Mouse (Mus musculus): Measurements from ENCODE around the gene Cdca4. TPM values are rescaled to one million over a fixed set of nuclear protein-coding genes. Genes with fewer than 3 reads are reported as not detected.
A peak's percentile ranks its signal among the peaks of the same experiment; 100 is the strongest.

Gene Cdca4
- total RNA-seq (2021) = 1 to 10 TPM; 3.4 to 3.5 TPM
- long read RNA-seq, experiment 1, partial matches to known transcripts = 0 of 3 reads
- long read RNA-seq, experiment 1, other reads (novel, unspliced or antisense) = 0 of 3 reads
- long read RNA-seq, experiment 2, partial matches to known transcripts = 0 of 3 reads
- long read RNA-seq, experiment 2, other reads (novel, unspliced or antisense) = 1 of 3 reads

DNA sequence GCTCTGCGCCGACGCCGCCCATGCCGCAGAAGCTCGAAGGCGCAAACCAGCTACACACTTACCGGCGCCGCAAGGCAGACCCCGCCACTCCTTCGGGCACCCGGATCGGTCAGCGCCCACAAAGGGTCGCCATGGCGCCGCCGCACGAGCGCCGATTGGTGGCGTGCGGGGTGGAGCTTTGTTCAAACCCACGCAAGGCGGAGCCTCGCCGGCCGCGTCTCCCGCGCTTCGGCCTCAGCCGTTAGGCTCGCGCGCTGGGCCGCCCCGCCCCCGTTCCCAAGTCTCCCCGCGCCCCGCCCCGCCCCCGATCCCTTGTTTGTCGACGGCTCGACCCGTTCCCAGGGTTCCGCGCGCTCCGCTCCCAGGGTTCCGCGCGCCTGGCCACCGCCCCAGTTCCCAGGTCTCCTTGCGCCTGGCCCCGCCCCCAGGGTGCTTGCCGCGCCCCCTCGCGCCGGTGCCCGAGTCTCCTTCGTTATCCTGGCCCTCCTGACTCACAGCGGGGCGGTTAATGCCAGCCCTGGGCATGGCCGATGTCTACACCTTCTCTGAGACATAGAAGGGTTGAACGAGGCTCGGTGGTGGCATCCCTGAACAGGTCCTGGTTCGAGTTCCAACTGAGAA is at the start of gene Cdca4:
Cdca4 (minus strand) TSS at position 180 of the 621 bp plus-strand sequence.
- peak; percentile 98 for DNase-seq

DNA sequence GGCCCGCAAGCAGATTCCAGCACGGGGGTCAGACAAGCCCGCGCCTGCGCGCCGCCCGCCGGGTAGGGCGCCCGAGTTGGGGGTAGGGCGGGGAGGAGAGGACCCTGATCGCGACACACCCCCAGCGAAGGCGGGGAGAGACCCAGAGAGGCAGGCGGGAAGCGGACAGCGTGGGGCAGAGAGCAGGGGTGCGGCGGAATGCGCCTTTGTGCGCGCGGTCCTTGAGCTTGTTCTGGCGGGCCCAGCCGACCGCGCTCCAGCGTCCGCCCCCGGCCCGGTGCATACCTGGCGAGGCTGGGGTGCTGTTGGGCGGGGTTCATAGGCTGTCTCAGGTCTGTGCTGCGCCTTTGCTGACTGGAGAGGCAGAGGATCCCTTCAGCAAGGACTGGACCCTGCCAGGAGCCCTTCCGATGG is 48.4 kb upstream of the Cdca4 start:
- no peak for DNase-seq

- DNase-seq = no peak
Measured at GRCm38 (mm10) chr12:112877073-112877576, 47.9 kb upstream of the Cdca4 start.

- DNase-seq = peak; percentile 73
Measured at GRCm38 (mm10) chr12:112876332-112877072, 47.3 kb upstream of the Cdca4 start.

DNA sequence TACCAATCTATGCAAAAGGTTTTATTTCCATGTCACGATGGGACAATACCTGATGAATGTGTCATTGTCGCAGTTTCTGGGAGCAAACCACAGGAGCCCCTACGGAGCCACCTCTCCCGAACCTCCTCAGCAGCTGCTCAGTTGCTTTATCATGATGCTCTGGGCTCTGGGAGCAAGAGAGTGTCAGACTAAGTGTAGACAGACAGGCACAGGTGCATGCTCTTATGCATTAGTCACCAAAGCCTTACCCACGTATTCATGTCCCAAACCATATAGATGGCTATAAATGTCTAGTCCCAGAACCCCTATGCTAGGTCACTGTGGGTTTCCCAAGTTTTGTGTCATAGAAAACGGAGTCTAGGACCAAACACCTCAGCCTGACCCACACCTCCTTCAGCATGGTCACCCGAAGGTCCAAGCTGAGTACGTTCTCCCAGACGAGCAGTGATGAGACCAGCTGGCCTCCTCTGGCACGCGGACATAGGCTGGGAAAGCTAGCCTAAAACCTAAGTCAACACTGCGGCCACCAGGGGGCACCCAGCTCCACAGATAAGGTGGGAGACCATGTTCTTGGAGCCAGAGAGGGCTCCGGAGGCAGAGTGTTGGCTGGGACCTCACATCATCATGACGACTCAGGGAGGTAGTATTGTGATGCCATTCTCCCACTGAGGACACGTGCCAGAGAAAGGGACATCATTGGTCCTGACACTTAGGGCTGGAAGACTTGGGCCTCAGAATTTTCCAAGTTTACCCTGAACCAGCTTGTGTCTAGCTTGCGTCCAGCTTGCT is 46.2 kb upstream of the Cdca4 start:
- DNase-seq = peak; percentile 87

GRCm38 (mm10) chr12:112874199-112874598 is 45.0 kb upstream of the Cdca4 start:
- no peak for DNase-seq

- no peak for DNase-seq
Measured at GRCm38 (mm10) chr12:112873452-112874190, 44.4 kb upstream of the Cdca4 start.

DNA sequence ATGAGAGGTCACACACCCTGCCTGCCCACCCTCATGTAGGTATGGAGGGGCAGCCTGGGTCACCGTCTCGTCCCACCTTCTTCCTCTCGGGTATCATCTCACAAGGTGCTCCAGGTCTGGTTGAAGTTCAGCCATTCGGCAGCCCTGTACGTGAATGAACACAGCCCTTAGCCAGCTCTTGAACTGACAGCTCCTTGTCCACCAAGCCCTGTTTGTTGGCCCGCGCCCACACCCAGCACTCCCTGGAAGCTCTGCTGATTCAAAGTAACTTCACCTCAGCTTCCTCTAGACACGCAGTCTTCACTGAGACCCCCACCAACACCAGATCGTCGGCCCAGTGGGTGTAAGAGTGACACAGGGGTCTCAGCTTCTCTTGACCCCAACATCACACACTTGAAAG is 43.8 kb upstream of the Cdca4 start:
- no peak for DNase-seq

- no peak for DNase-seq
Measured at GRCm38 (mm10) chr12:112871272-112871671, 42.0 kb upstream of the Cdca4 start.

- no peak for DNase-seq
Measured at GRCm38 (mm10) chr12:112870775-112871174, 41.6 kb upstream of the Cdca4 start.

GRCm38 (mm10) chr12:112869783-112870204 is 40.6 kb upstream of the Cdca4 start:
- no peak for DNase-seq

- no peak for DNase-seq
Measured at GRCm38 (mm10) chr12:112868178-112869087, 39.2 kb upstream of the Cdca4 start, which contains the start of gene Gpr132. Gpr132 (minus strand) TSS chr12:112868228.

DNA sequence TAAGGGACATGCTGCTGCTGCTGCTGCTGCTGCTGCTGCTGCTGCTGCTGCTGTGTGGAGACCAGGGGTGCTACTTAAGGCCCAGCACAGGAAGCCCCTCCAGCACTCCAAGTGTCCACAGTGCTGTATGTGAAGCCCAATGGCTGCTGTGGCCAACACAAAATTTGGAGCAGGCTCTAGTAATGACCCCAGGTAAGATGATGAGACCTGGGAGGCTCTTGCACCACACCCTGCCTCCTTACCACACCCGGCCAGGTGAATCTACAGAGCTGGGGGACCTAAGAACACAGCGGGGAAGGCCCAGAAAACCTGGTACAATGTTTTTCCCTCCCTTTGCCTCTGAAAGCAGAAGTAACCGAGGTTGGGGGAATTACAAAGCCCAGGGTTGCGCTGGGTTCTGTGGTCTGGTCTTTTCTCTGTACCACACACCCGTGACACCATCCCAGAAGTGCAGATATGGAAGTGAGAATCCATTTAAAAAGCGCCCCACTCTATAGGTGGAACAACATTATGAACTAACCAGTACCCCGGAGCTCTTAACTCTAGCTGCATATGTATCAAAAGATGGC is 38.0 kb upstream of the Cdca4 start:
- DNase-seq = no peak

DNA sequence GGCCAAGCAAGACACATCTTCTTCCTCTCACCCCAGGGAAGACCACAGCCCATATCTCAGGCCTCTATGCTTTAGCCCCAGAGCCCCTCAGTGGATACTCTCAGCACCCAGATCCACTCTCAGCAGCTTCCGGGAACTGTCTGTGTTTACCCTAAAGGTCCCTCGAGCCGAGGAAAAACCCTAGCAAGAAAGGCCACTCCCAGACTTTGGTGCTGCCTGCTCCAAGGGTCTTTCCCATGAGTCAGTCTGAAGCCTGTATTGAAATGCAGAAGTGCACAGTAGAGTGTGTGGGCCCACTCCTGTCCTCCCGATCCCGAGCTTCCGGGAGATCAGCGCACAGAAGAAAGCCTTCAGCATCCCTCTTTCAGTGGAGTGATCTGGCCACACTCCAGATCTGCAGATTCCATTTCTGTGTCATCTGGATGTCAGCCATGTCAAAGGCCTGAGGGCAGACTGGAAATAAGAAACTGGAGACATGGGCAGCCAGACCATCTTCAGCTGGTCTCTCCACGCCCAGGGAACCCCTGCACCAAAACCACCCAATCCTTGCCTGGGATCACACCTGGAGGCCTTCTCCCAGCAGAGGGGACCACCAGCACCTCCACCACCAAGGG is 37.4 kb upstream of the Cdca4 start:
- no peak for DNase-seq

DNA sequence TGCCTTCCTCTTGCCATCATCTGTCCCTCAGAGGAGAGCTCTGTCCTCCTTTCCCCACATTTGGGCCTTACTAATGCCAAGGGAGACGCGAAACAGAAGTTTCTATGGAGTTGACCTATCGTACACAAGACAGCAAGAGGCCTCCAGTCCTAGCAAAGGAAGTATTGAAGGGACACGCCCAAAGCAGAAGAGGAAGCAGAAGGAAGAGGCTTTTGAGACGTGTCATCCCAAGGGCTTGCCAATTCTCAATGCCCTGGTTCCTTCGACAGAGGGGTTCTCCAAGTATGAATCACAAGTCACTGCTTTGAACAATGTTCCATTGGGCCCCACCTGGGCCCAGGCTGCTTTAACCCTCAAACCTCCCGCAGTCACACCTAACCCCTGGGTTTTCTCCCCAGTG is 35.6 kb upstream of the Cdca4 start:
- no peak for DNase-seq

DNA sequence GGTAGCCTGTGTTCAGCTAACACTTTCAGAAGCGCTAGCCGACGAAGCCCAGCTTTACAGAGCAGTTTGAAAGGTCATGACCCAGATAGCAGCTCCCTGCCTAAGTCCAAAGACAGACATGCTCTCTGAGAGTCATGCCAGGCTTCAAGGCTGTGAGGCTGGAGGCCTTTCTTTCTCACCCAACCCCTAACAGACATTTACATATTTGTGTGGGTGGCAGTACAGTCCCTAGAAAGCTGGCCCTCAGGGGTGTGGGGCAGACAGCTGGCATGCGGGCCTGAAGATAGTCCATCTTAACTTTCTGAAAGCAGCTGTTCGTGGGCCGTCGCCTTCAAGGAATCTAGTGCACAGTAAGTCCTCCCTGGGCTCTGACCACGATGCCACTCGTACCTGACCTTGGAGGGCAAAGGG is 32.7 kb upstream of the Cdca4 start:
- no peak for DNase-seq

GRCm38 (mm10) chr12:112860765-112861164 is 31.5 kb upstream of the Cdca4 start:
- no peak for DNase-seq

DNA sequence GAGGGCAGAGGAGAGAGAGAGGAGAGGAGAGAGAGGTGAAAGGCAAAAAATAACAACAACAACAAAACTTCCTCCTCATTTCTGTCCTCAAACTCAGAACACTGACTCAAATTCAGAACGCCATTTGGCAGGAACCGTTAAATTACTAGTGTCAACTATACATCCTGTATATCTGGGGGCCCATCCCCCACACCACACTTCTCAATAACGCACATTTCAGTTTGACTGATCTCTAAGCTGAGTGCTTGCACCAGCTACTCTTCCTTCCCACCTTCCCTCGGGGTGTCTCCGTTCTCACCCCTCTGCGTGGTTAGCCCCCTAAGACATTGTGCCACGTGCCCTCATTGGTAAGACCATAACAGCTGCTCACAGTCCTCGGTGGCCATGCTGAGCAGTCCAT is 30.7 kb upstream of the Cdca4 start:
- no peak for DNase-seq

- DNase-seq = no peak
Measured at GRCm38 (mm10) chr12:112858581-112859336, 29.5 kb upstream of the Cdca4 start.
